Mouse (Mus musculus) cortical plate, adult 2 months (tissue): ENCODE data around the gene Spock1.

Experiments used
- CTCF ChIP-seq: fragments of 200-500 bp; IDR thresholded peaks from 2 replicates; pipeline ENCODE4 v1.5.1; 2011; ENCODE audit warnings: mild to moderate bottlenecking, control low read depth, low read length; ENCODE audit not compliant: insufficient read depth; ENCODE audit errors: extremely low read depth
- POLR2A ChIP-seq: fragments of 200-500 bp; IDR thresholded peaks from 2 replicates; pipeline ENCODE4 v1.6.1; 2011; ENCODE audit warnings: mild to moderate bottlenecking, low read length, control low read depth; ENCODE audit not compliant: insufficient read depth; ENCODE audit errors: extremely low read depth

GRCm38 (mm10) chr13:57686437-57686836 lies 221.7 kb downstream of the Spock1 start:
- TF ChIP-seq POLR2A (no peak), CTCF (no peak)
